ENCODE assay signal across 35 mouse cellular contexts in the genomic region with DNA sequence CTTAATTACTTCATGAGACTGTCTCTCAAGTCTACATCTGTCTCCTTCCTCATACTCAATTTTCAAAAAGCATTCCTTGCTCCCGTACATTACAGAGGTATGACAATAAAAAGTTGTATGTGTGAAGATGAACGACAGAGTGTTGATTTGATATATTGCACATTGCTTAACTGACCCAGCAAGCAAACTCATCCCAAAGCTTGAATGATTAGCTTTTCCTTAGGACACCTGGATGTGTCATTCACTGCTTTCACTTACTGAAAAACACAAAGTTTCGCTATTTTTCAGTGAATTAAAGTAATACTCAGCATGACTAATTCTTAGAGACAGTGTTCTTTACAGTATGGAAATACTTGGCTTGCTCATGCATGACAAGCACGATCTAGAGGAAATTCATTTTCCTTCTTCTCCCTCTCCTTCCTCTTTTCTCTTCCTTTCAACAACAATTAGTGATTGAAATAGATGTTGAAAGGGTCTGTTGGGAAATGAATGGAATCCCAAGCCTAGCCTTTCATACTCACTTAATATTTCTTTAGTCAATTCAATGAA.
"Had no signal": no experiment of that assay in that cellular context is flagged by ENCODE, and none has a peak within 500 bp of the region (broad histone marks: within the 10 kb centered on the region; RNA-seq: fewer than 3 reads in every experiment).

No protein-coding gene starts in this region.

- ATAC-seq: hindbrain, embryonic 16.5 days; hindbrain, postnatal 0 days; inflammation-experienced regulatory T-cells, adult 6 months; intestine, embryonic 15.5 days; intestine, embryonic 16.5 days; intestine, postnatal 0 days had no signal

- H3K36me3 ChIP-seq: heart, embryonic 10.5 days; heart, embryonic 12.5 days; heart, embryonic 13.5 days; heart, embryonic 15.5 days; hindbrain, embryonic 10.5 days; hindbrain, embryonic 12.5 days; hindbrain, embryonic 13.5 days; hindbrain, embryonic 15.5 days; intestine, embryonic 15.5 days; kidney, embryonic 15.5 days had no signal

- DNase-seq: heart, postnatal 10 days; heart, postnatal 14 days; heart, postnatal 36 days; heart, postnatal 4 days; kidney, adult 11 months; kidney, adult 18-20 months; kidney, adult 2 months; kidney, adult 8-10 months; kidney, adult 9 months; kidney, postnatal 10 days; kidney, postnatal 14 days; kidney, postnatal 25 days; kidney, postnatal 36 days; kidney, postnatal 4 days; layer of hippocampus, adult 9-11 months; layer of hippocampus, postnatal 36 days had no signal

- H3K9ac ChIP-seq: heart, embryonic 12.5 days; heart, embryonic 13.5 days; heart, embryonic 15.5 days; hindbrain, embryonic 12.5 days; hindbrain, embryonic 13.5 days; hindbrain, embryonic 14.5 days; hindbrain, embryonic 15.5 days; intestine, embryonic 15.5 days; kidney, embryonic 15.5 days had no signal

- H3K4me3 ChIP-seq: heart, embryonic 10.5 days; heart, embryonic 12.5 days; heart, embryonic 13.5 days; heart, embryonic 15.5 days; hindbrain, embryonic 10.5 days; hindbrain, embryonic 12.5 days; hindbrain, embryonic 13.5 days; hindbrain, embryonic 15.5 days; intestine, embryonic 15.5 days; kidney, embryonic 15.5 days; layer of hippocampus, adult 2 months; left cerebral cortex, adult 2 months had no signal

- H3K4me2 ChIP-seq: heart, embryonic 12.5 days; heart, embryonic 13.5 days; heart, embryonic 15.5 days; hindbrain, embryonic 12.5 days; hindbrain, embryonic 13.5 days; hindbrain, embryonic 14.5 days; hindbrain, embryonic 15.5 days; intestine, embryonic 15.5 days; kidney, embryonic 15.5 days had no signal

- H3K9me3 ChIP-seq: heart, embryonic 10.5 days; heart, embryonic 12.5 days; heart, embryonic 13.5 days; heart, embryonic 15.5 days; hindbrain, embryonic 10.5 days; hindbrain, embryonic 12.5 days; hindbrain, embryonic 13.5 days; hindbrain, embryonic 15.5 days; intestine, embryonic 15.5 days; kidney, embryonic 15.5 days had no signal

- H3K27me3 ChIP-seq: heart, embryonic 12.5 days; heart, embryonic 13.5 days; heart, embryonic 15.5 days; hindbrain, embryonic 12.5 days; hindbrain, embryonic 13.5 days; hindbrain, embryonic 15.5 days; intestine, embryonic 15.5 days; kidney, embryonic 15.5 days had no signal

- H3K4me1 ChIP-seq: heart, embryonic 10.5 days; heart, embryonic 12.5 days; heart, embryonic 13.5 days; heart, embryonic 15.5 days; hindbrain, embryonic 13.5 days; intestine, embryonic 15.5 days; kidney, embryonic 15.5 days had no signal

- H3K27ac ChIP-seq: heart, embryonic 10.5 days; heart, embryonic 13.5 days; heart, embryonic 15.5 days; hindbrain, embryonic 10.5 days; hindbrain, embryonic 12.5 days; hindbrain, embryonic 13.5 days; hindbrain, embryonic 14.5 days; hindbrain, embryonic 15.5 days; hindbrain, postnatal 0 days; intestine, embryonic 15.5 days; kidney, embryonic 15.5 days; kidney, postnatal 0 days; layer of hippocampus, adult 2 months; left cerebral cortex, adult 2 months had no signal
